Mouse (Mus musculus) intestine, embryonic 16.5 days (tissue): ENCODE data around the gene Hist1h2bf. TPM values are rescaled to one million over a fixed set of nuclear protein-coding genes. Genes with fewer than 3 reads are reported as not detected.

Source experiments
- ATAC-seq: fragments of 200-750 bp; cut with Nextera tagmentation; 2 replicates; pipeline ENCODE4 v1.8.0; 2017; ENCODE audit warnings: moderate TSS enrichment, moderate library complexity
- H3K27ac ChIP-seq: fragments of 300-500 bp; sonication (generic); 2 replicates; pipeline ENCODE4 v1.5.1; 2014; ENCODE audit warnings: mild to moderate bottlenecking, low read length
- H3K27me3 ChIP-seq: fragments of 300-500 bp; sonication (generic); replicated peaks from 2 replicates; pipeline ENCODE4 v1.6.1; 2014; ENCODE audit warnings: low read length, control low read depth, mixed read lengths; ENCODE audit not compliant: control insufficient read depth, insufficient read depth
- H3K36me3 ChIP-seq: fragments of 300-500 bp; sonication (generic); 2 replicates; pipeline ENCODE4 v1.6.1; 2014; ENCODE audit warnings: low read length, control low read depth; ENCODE audit not compliant: control insufficient read depth, insufficient read depth
- H3K4me1 ChIP-seq: fragments of 300-500 bp; sonication (generic); 2 replicates; pipeline ENCODE4 v1.6.1; 2014; ENCODE audit warnings: low read length, control low read depth, mixed read lengths; ENCODE audit not compliant: control insufficient read depth, insufficient read depth
- H3K4me2 ChIP-seq: fragments of 300-500 bp; sonication (generic); 2 replicates; pipeline ENCODE4 v1.6.1; 2014; ENCODE audit warnings: low read depth, low read length, control low read depth
- H3K4me3 ChIP-seq: fragments of 300-500 bp; sonication (generic); 2 replicates; pipeline ENCODE4 v1.5.1; 2014; ENCODE audit warnings: mild to moderate bottlenecking, low read length
- H3K9ac ChIP-seq: fragments of 300-500 bp; sonication (generic); 2 replicates; pipeline ENCODE4 v1.6.1; 2014; ENCODE audit warnings: low read depth, low read length
- H3K9me3 ChIP-seq: fragments of 300-500 bp; sonication (generic); 2 replicates; pipeline ENCODE4 v1.6.1; 2016; ENCODE audit warnings: low read length, control low read depth; ENCODE audit not compliant: control insufficient read depth
- WGBS: fragments of 180-500 bp; shearing (Covaris S2); extraction: QIAGEN DNeasy Blood & Tissue Kit; methylation state at CpG from one replicate; pipeline ENCODE4 v1.1.7; 2014; 5-methylcytosine and 5-hydroxymethylcytosine counted together
- polyA plus RNA-seq: library from polyadenylated mRNA; unstranded; fragments of >200 nt; fragmentation: Nextera tagmentation; extraction: Ambion mirVana; gene quantifications from 2 replicates; pipeline ENCODE4 v1.2.1, GENCODE M21; 2015

Hist1h2bf gene
- polyA plus RNA-seq, 1 experiment from 2014 or later, result 2.1 TPM

DNA sequence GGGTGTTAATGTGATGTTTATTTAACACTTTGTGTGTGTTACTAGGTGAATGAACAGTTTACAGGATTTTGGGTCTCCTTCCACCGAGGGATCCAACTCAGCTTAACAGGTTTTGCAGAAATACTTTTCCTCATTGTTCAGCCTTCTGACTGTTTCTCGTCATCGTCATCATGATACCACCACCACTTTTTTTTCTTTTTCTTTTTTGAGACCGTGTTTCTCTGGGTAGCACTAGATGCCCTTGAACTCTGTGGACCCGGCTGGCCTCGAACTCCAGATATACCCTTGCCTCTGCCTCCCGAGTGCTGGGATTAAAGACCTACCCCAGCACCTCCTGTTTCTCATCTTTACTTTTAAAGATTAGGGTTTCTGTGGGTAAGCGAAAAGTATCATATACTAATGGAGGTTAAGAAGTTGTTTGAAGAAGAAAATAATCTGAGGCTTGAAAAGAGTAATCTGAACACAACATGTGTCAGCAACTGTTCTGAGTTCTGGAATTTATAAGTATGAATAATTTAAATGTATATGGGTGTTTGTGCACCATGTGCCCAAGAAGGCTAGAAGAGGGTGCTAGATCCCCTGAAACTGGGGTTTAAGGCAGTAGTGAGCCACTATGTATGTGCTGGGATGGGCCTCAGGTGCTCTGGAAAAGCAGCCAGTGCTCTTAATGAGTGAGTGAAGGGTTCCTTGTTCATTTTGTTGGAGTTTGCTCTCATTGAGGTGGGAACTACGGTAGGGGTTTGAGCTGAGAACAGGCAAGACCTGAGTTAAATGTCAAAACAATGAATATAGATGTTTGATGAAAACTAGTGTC is 41.5 kb downstream of the Hist1h2bf start:
- Histone ChIP-seq H3K4me1 (peaks cover 23% of the 10 kb centered on the region), H3K27ac (peak overlapping the region; percentile 98), H3K36me3 (no peaks in the 10 kb centered on the region), H3K4me2 (peak overlapping the region; percentile 65), H3K4me3 (peak overlapping the region; percentile 59), H3K9ac (peak overlapping the region; percentile 74), H3K9me3 (no peaks in the 10 kb centered on the region), H3K27me3 (no peaks in the 10 kb centered on the region)
- WGBS, result 15% methylated on average over 9 of the region's 9 CpGs
- ATAC-seq, result no peak

- Histone ChIP-seq H3K36me3 (no peaks in the 10 kb centered on the region), H3K4me2 (peak within 1 kb of the TSS; percentile 65), H3K27me3 (no peaks in the 10 kb centered on the region), H3K27ac (peak within 1 kb of the TSS; percentile 98), H3K9me3 (no peaks in the 10 kb centered on the region), H3K9ac (peak within 1 kb of the TSS; percentile 74), H3K4me1 (peaks cover 17% of the 10 kb centered on the region), H3K4me3 (peak within 1 kb of the TSS; percentile 59)
- peak; percentile 73 for ATAC-seq
- under 1% methylated on average over 57 of the region's 70 CpGs for WGBS
These were observed 42.8 kb downstream of the Hist1h2bf start, which contains the start of gene Hist1h4h for GRCm38 (mm10) chr13:23530901-23531875. Hist1h4h (plus strand) TSS chr13:23531050.

DNA sequence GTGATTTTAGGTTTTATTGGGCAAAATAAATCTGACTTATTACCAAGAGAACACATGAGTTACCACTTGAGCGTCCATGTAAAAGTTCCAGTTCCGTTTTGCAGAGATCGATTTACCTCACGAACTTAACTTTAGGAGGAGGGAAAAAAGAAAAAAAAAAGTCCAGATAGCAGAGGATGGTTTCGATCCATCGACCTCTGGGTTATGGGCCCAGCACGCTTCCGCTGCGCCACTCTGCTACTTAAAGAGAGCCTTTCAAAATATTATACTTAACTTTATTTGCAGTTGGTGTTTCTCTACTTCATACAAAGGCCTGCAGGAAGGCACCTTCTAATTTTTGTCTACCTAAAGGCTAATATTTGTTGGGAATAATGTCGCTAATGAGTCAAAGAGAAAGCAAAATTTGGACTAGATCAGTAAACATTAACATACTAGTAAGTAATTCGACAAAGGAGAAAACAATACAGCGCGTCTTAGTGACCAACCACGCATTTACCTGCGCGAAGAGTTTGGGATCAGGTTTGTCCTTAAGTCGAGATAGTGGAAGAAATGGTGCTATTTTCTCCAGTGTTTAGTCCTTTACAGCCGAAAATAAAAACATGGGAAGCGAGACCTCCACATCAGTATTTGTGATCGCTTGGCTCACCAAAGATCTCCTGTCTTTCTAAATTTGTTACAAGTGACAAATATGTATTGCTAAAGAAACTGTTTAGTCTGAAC is 43.7 kb downstream of the Hist1h2bf start:
- H3K36me3 ChIP-seq, result no peaks in the 10 kb centered on the region
- H3K9me3 ChIP-seq, result no peaks in the 10 kb centered on the region
- H3K27me3 ChIP-seq, result no peaks in the 10 kb centered on the region
- WGBS, result under 1% methylated on average over 20 of the region's 20 CpGs
- H3K27ac ChIP-seq, result peak overlapping the region; percentile 98
- peak overlapping the region; percentile 74 for H3K9ac ChIP-seq
- ATAC-seq, result no peak
- H3K4me1 ChIP-seq, result peaks cover 17% of the 10 kb centered on the region
- peak overlapping the region; percentile 65 for H3K4me2 ChIP-seq
- peak overlapping the region; percentile 59 for H3K4me3 ChIP-seq

- Histone ChIP-seq H3K4me1 (peaks cover 15% of the 10 kb centered on the region), H3K4me2 (peak overlapping the region; percentile 65), H3K4me3 (peak overlapping the region; percentile 59), H3K9ac (peak overlapping the region; percentile 54; the same call in 1 of the 2 replicates), H3K27me3 (no peaks in the 10 kb centered on the region), H3K27ac (no peak overlapping the region), H3K9me3 (no peaks in the 10 kb centered on the region), H3K36me3 (no peaks in the 10 kb centered on the region)
- 20% methylated on average over 2 of the region's 2 CpGs for WGBS
- no peak for ATAC-seq
These were observed 44.4 kb downstream of the Hist1h2bf start for GRCm38 (mm10) chr13:23529480-23530165.

DNA sequence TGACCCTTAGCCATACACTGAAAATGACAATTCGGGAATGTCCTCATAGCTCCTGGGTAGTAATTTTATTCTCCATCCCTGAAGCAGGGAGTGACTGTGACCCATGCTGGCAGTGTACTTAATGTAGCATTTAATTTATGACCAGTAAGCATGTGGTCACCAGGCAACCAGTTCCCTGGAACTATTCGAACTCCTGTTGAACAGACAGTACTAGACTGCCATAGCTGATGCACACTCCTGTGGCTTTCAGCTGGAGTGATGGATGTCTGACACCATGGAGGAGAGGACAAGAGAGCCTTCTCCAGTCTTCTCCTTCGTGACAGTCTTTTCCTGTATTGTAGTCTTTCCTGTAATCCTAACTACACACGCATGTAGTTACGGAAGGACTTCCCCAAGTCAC is 45.0 kb downstream of the Hist1h2bf start:
- Histone ChIP-seq H3K36me3 (no peaks in the 10 kb centered on the region), H3K9ac (no peak overlapping the region), H3K4me2 (no peak overlapping the region), H3K27me3 (no peaks in the 10 kb centered on the region), H3K9me3 (no peaks in the 10 kb centered on the region), H3K27ac (no peak overlapping the region), H3K4me3 (no peak overlapping the region), H3K4me1 (peaks cover 14% of the 10 kb centered on the region)
- WGBS, result 68% methylated on average over 5 of the region's 5 CpGs
- no peak for ATAC-seq

DNA sequence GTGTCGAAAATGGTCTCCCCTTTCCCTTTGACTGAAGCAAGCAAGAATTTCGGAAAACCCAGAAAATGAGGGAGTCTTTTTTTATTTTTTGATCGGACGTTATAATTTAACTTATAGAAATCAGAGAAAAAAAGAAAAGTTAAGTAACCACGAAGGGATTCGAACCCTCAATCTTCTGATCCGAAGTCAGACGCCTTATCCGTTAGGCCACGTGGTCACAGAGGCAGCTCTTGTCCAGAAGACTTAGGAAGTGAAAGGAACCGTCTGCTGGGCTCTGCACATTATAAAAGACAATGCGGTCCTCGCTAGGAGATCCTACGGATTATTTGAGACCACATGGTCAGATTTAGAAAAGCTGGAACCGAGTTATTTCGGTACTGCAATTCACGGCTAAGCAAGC is 47.7 kb downstream of the Hist1h2bf start:
- ATAC-seq, result peak; percentile 32; the same call in 1 of the 2 replicates
- 0 out of 2 replicates have a peak, but pooled peaks cover 5% of the 10 kb centered on the region for H3K4me1 ChIP-seq
- peak overlapping the region; percentile 53 for H3K4me3 ChIP-seq
- no peaks in the 10 kb centered on the region for H3K27me3 ChIP-seq
- 0 out of 2 replicates have a peak overlapping the region, but pooled peaks have one; percentile 6 for H3K27ac ChIP-seq
- no peaks in the 10 kb centered on the region for H3K9me3 ChIP-seq
- H3K4me2 ChIP-seq, result peak overlapping the region; percentile 54
- peak overlapping the region; percentile 59 for H3K9ac ChIP-seq
- under 1% methylated on average over 17 of the region's 17 CpGs for WGBS
- no peaks in the 10 kb centered on the region for H3K36me3 ChIP-seq

DNA sequence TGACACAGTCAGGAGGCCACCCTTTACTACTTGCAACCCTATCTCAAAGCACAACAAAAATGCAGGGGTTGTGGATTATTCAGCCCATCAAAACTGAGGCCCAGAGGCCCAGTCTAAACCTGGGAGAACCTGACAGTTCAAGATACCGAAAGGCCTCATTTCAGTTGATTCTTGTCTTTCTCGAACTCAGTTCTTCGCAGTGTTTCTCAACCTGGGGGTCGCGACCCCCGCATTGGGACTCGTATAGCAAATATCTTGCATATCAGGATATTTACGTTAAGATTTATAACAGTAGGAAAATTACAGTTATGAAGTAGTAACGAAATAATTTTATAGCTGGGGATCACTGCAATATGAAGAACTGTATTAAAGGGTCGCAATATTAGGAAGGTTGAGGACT is 48.1 kb downstream of the Hist1h2bf start:
- Histone ChIP-seq H3K4me1 (0 out of 2 replicates have a peak, but pooled peaks cover 5% of the 10 kb centered on the region), H3K27ac (no peak overlapping the region), H3K4me3 (peak overlapping the region; percentile 39), H3K9ac (peak overlapping the region; percentile 37; the same call in 1 of the 2 replicates), H3K36me3 (no peaks in the 10 kb centered on the region), H3K27me3 (no peaks in the 10 kb centered on the region), H3K4me2 (peak overlapping the region; percentile 47), H3K9me3 (no peaks in the 10 kb centered on the region)
- ATAC-seq, result no peak
- 3% methylated on average over 10 of the region's 10 CpGs for WGBS

DNA sequence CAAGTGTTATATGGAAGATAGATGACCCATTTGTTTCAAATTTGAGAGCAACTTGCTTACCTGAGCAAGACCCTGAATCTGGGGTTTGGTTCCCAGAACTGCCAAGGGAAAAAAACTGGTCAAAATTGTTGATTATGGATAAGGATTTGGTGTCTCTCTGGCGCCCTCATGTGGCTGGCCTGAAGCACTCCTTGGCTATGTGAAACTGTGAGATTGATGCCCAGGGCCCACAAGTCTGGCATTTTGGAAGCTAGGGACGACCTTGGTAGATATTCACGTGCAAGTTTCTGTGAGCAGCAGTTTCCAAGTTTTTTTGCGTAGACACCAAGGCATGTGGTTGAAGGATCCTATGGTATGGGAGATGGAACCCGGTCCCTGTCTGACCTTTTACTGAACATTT is 49.3 kb downstream of the Hist1h2bf start:
- WGBS, result 12% methylated on average over 5 of the region's 5 CpGs
- H3K36me3 ChIP-seq, result no peaks in the 10 kb centered on the region
- H3K4me1 ChIP-seq, result 0 out of 2 replicates have a peak, but pooled peaks cover 5% of the 10 kb centered on the region
- peak; percentile 13; the same call in 1 of the 2 replicates for ATAC-seq
- H3K27ac ChIP-seq, result no peak overlapping the region
- H3K27me3 ChIP-seq, result no peaks in the 10 kb centered on the region
- no peak overlapping the region for H3K9ac ChIP-seq
- no peak overlapping the region for H3K4me3 ChIP-seq
- no peak overlapping the region for H3K4me2 ChIP-seq
- H3K9me3 ChIP-seq, result no peaks in the 10 kb centered on the region
